Mouse (Mus musculus) bone marrow, adult 2 months (tissue): ENCODE results near the gene Gucy2d. TPM values are rescaled to one million over a fixed set of nuclear protein-coding genes. Genes with fewer than 3 reads are reported as not detected.

Experiments
- H3K27ac ChIP-seq: fragments of 200-500 bp; 2 replicates; pipeline ENCODE4 v1.5.1; 2012; ENCODE audit warnings: low read depth, mild to moderate bottlenecking, control low read depth, inconsistent platforms, low read length; ENCODE audit not compliant: control insufficient read depth, poor library complexity, insufficient read depth
- H3K4me1 ChIP-seq: fragments of 200-500 bp; 2 replicates; pipeline ENCODE4 v1.6.1; 2011; ENCODE audit warnings: low read length; ENCODE audit not compliant: control insufficient read depth, insufficient read depth
- H3K4me3 ChIP-seq: fragments of 200-500 bp; replicated peaks from 2 replicates; pipeline ENCODE3; 2011; ENCODE audit warnings: mild to moderate bottlenecking, low read depth, low read length, control low read depth; ENCODE audit not compliant: control insufficient read depth
- CTCF ChIP-seq: fragments of 200-500 bp; IDR thresholded peaks from 2 replicates; pipeline ENCODE4 v1.5.1; 2011; ENCODE audit warnings: low read length, control low read depth; ENCODE audit not compliant: control insufficient read depth, insufficient read depth
- POLR2A ChIP-seq: fragments of 200-500 bp; IDR thresholded peaks from 2 replicates; pipeline ENCODE4 v1.6.1; 2011; ENCODE audit warnings: low read depth, mild to moderate bottlenecking, control low read depth, low read length, borderline replicate concordance; ENCODE audit not compliant: control insufficient read depth
- WGBS: fragments of 180-500 bp; shearing (Covaris S2); methylation state at CpG from one replicate; pipeline ENCODE4 v1.1.7; 2018; 5-methylcytosine and 5-hydroxymethylcytosine counted together
- polyA plus RNA-seq: library from polyadenylated mRNA; stranded (reverse); fragments of >200 nt; gene quantifications from 2 replicates; pipeline ENCODE4 v1.2.4, GENCODE M21; 2011; ENCODE audit warnings: low replicate concordance; ENCODE audit not compliant: missing spikeins, insufficient read depth, insufficient read length

Gucy2d gene
- polyA plus RNA-seq, 1 experiment = not detected

GRCm38 (mm10) chr7:98427115-98427835, 12.9 kb upstream of the Gucy2d start:
- WGBS = 38% methylated on average over 11 of the region's 11 CpGs
- TF ChIP-seq POLR2A (no peak), CTCF (no peak)
- peak overlapping the region; percentile 23; the same call in 1 of the 2 replicates for H3K27ac ChIP-seq
- no peak overlapping the region for H3K4me3 ChIP-seq
- peaks cover 2% of the 10 kb centered on the region; the same call in 1 of the 2 replicates for H3K4me1 ChIP-seq

GRCm38 (mm10) chr7:98429579-98429978, 10.6 kb upstream of the Gucy2d start:
- H3K4me3 ChIP-seq = no peak overlapping the region
- no peak overlapping the region for H3K27ac ChIP-seq
- TF ChIP-seq CTCF (no peak), POLR2A (no peak)
- WGBS = 78% methylated on average over 3 of the region's 3 CpGs
- H3K4me1 ChIP-seq = peaks cover 2% of the 10 kb centered on the region; the same call in 1 of the 2 replicates

DNA sequence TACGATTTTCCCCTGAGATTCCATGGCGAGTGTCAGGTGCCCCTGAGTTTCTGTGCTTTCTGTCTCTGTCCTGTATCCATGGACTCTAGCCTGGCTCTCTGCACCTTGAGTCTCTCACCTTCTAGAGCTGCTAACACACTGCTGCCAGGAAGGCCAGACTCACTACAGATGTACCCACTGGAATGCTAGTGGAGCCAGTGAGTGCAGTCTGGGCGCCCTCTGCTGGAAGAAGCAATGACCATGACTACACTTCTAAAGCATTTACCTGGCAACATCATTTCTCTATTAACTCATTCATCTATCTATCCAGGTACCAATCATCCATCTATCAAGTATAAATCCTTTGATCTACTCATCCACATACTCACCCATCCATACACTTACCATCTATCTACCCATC, 9.4 kb upstream of the Gucy2d start:
- TF ChIP-seq CTCF = peak; percentile 63
- no peak for TF ChIP-seq POLR2A
- WGBS = 58% methylated on average over 3 of the region's 3 CpGs
- H3K4me3 ChIP-seq = no peak overlapping the region
- peaks cover 2% of the 10 kb centered on the region; the same call in 1 of the 2 replicates for H3K4me1 ChIP-seq
- H3K27ac ChIP-seq = no peak overlapping the region

GRCm38 (mm10) chr7:98437629-98438028, 2.6 kb upstream of the Gucy2d start:
- WGBS = 44% methylated on average over 9 of the region's 9 CpGs

GRCm38 (mm10) chr7:98446873-98447272, 6.7 kb downstream of the Gucy2d start:
- 62% methylated on average over 3 of the region's 3 CpGs for WGBS
- Histone ChIP-seq H3K4me3 (no peak overlapping the region), H3K27ac (no peak overlapping the region), H3K4me1 (no peaks in the 10 kb centered on the region)
- no peak for TF ChIP-seq POLR2A
- TF ChIP-seq CTCF = no peak

More at GRCm38 (mm10) chr7:98437629-98438028, 2.6 kb upstream of the Gucy2d start:
- no peak overlapping the region for H3K4me3 ChIP-seq
- H3K27ac ChIP-seq = no peak overlapping the region
- no peaks in the 10 kb centered on the region for H3K4me1 ChIP-seq
- TF ChIP-seq CTCF (peak; percentile 63), POLR2A (no peak)

DNA sequence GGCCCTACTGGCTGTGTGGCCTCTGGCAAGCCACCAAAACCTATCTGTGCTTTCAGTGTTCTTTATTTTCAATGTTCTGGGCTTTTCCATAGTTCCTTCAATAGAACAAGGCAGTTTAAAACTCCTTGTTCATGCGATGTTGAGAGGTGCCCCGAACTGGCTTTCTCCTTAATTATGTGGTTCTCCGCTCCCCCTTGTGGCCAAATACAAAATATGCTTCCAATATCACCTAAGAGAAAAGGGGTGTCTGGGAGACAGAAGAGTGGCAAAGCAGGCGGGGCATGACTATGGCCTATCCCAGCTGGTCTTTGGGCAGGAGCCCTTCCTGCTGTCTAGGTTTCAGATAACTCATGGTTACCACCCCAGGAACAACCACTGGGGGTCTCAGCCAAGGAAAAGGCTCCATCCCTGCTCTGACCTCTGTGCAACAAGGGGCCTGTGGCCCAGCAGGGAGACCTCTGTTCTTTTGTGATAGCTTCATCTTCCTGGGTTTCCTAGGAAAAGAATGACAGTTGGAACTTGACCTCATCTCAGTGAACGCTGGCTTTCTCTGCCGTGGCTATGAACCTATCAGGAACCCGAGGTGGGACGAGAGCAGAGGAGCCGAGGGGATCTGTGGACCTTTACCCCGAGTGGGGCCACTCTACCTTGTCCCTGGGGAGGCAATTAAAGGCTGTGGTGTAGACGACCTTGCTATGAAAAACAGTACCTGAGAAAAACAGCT, 7.5 kb downstream of the Gucy2d start:
- H3K27ac ChIP-seq = no peak overlapping the region
- no peaks in the 10 kb centered on the region for H3K4me1 ChIP-seq
- WGBS = 52% methylated on average over 11 of the region's 11 CpGs
- TF ChIP-seq CTCF = no peak
- TF ChIP-seq POLR2A = no peak
- H3K4me3 ChIP-seq = no peak overlapping the region

- TF ChIP-seq POLR2A = no peak
- no peak for TF ChIP-seq CTCF
- 71% methylated on average over 5 of the region's 5 CpGs for WGBS
- no peak overlapping the region for H3K4me3 ChIP-seq
- H3K4me1 ChIP-seq = no peaks in the 10 kb centered on the region
- H3K27ac ChIP-seq = no peak overlapping the region
Measured at GRCm38 (mm10) chr7:98448309-98448630, 8.1 kb downstream of the Gucy2d start.

GRCm38 (mm10) chr7:98449696-98450095, 9.5 kb downstream of the Gucy2d start:
- H3K27ac ChIP-seq = no peak overlapping the region
- no peak overlapping the region for H3K4me3 ChIP-seq
- no peaks in the 10 kb centered on the region for H3K4me1 ChIP-seq
- TF ChIP-seq POLR2A = no peak
- no peak for TF ChIP-seq CTCF
- WGBS = 79% methylated on average over 9 of the region's 9 CpGs
